Mouse (Mus musculus) neural tube, embryonic 11.5 days (tissue): ENCODE data around the gene Cd86. TPM values are rescaled to one million over a fixed set of nuclear protein-coding genes. Genes with fewer than 3 reads are reported as not detected.

ENCODE experiments used
- ATAC-seq: fragments of 200-750 bp; cut with Nextera tagmentation; 2 replicates; pipeline ENCODE4 v1.8.0; 2017; ENCODE audit warnings: moderate number of reproducible peaks, mild to moderate bottlenecking, moderate TSS enrichment, moderate library complexity; ENCODE audit not compliant: insufficient read depth, low FRiP score, low TSS enrichment
- DNase-seq: peaks from one replicate; pipeline ENCODE4 v3.0.0-alpha.2; 2015; ENCODE audit warnings: low spot score
- H3K27ac ChIP-seq: fragments of 300-500 bp; sonication (generic); 2 replicates; pipeline ENCODE4 v1.5.1; 2014; ENCODE audit warnings: low read depth, mild to moderate bottlenecking, low read length
- H3K27me3 ChIP-seq: fragments of 300-500 bp; sonication (generic); 2 replicates; pipeline ENCODE4 v1.6.1; 2014; ENCODE audit warnings: mild to moderate bottlenecking, low read length, mixed read lengths; ENCODE audit not compliant: control insufficient read depth, insufficient read depth
- H3K36me3 ChIP-seq: fragments of 300-500 bp; sonication (generic); 2 replicates; pipeline ENCODE4 v1.6.1; 2014; ENCODE audit warnings: mild to moderate bottlenecking, low read length, moderate library complexity, mixed read lengths; ENCODE audit not compliant: control insufficient read depth, insufficient read depth
- H3K4me1 ChIP-seq: fragments of 300-500 bp; sonication (generic); 2 replicates; pipeline ENCODE4 v1.6.1; 2014; ENCODE audit warnings: low read length, mixed read lengths; ENCODE audit not compliant: control insufficient read depth, insufficient read depth
- H3K4me2 ChIP-seq: fragments of 300-500 bp; sonication (generic); 2 replicates; pipeline ENCODE4 v1.6.1; 2014; ENCODE audit warnings: low read depth, mild to moderate bottlenecking, moderate library complexity
- H3K4me3 ChIP-seq: fragments of 300-500 bp; sonication (generic); 2 replicates; pipeline ENCODE4 v1.5.1; 2014; ENCODE audit warnings: low read depth, low read length
- H3K9ac ChIP-seq: fragments of 300-500 bp; sonication (generic); 2 replicates; pipeline ENCODE4 v1.6.1; 2014; ENCODE audit warnings: mild to moderate bottlenecking, low read length
- H3K9me3 ChIP-seq: fragments of 300-500 bp; sonication (generic); 2 replicates; pipeline ENCODE4 v1.6.1; 2016; ENCODE audit warnings: low read length; ENCODE audit not compliant: control insufficient read depth
- WGBS: fragments of 180-500 bp; shearing (Covaris S2); extraction: QIAGEN DNeasy Blood & Tissue Kit; methylation state at CpG from one replicate; pipeline ENCODE4 v1.1.7; 2014; 5-methylcytosine and 5-hydroxymethylcytosine counted together
- polyA plus RNA-seq: library from polyadenylated mRNA; unstranded; fragments of >200 nt; fragmentation: Nextera tagmentation; extraction: Ambion mirVana; gene quantifications from 2 replicates; pipeline ENCODE4 v1.2.1, GENCODE M21; 2014

The Cd86 gene
- polyA plus RNA-seq, 1 experiment from 2014 or later = 0.78 TPM

GRCm38 (mm10) chr16:36673196-36673595 lies 7.3 kb upstream of the Cd86 start:
- Histone ChIP-seq H3K4me3 (no peak overlapping the region), H3K4me1 (no peaks in the 10 kb centered on the region), H3K9ac (no peak overlapping the region), H3K27ac (no peak overlapping the region), H3K9me3 (no peaks in the 10 kb centered on the region), H3K4me2 (no peak overlapping the region), H3K27me3 (no peaks in the 10 kb centered on the region), H3K36me3 (no peaks in the 10 kb centered on the region)
- ATAC-seq (no peak), DNase-seq (no peak)
- 81% methylated on average over 4 of the region's 4 CpGs for WGBS

GRCm38 (mm10) chr16:36670590-36670989 lies 4.7 kb upstream of the Cd86 start:
- ATAC-seq (no peak), DNase-seq (no peak)
- H3K9ac ChIP-seq = no peak overlapping the region
- H3K36me3 ChIP-seq = no peaks in the 10 kb centered on the region
- no peak overlapping the region for H3K27ac ChIP-seq
- H3K4me1 ChIP-seq = no peaks in the 10 kb centered on the region
- H3K4me3 ChIP-seq = no peak overlapping the region
- 84% methylated on average over 3 of the region's 3 CpGs for WGBS
- H3K27me3 ChIP-seq = no peaks in the 10 kb centered on the region
- H3K4me2 ChIP-seq = no peak overlapping the region
- no peaks in the 10 kb centered on the region for H3K9me3 ChIP-seq

GRCm38 (mm10) chr16:36666448-36667017 lies 652 bp upstream of the Cd86 start:
- no peak overlapping the region for H3K4me2 ChIP-seq
- no peaks in the 10 kb centered on the region for H3K36me3 ChIP-seq
- H3K27me3 ChIP-seq = no peaks in the 10 kb centered on the region
- 90% methylated on average over 10 of the region's 10 CpGs for WGBS
- H3K4me1 ChIP-seq = no peaks in the 10 kb centered on the region
- ATAC-seq (no peak), DNase-seq (no peak)
- H3K9ac ChIP-seq = no peak overlapping the region
- H3K9me3 ChIP-seq = no peaks in the 10 kb centered on the region
- no peak overlapping the region for H3K4me3 ChIP-seq
- no peak overlapping the region for H3K27ac ChIP-seq

GRCm38 (mm10) chr16:36663484-36663883 lies 2.4 kb downstream of the Cd86 start:
- no peak overlapping the region for H3K27ac ChIP-seq
- no peak overlapping the region for H3K4me2 ChIP-seq
- H3K4me3 ChIP-seq = no peak overlapping the region
- ATAC-seq (no peak), DNase-seq (no peak)
- no peaks in the 10 kb centered on the region for H3K4me1 ChIP-seq
- H3K27me3 ChIP-seq = no peaks in the 10 kb centered on the region
- no peak overlapping the region for H3K9ac ChIP-seq
- WGBS = 92% methylated on average over 5 of the region's 5 CpGs
- H3K9me3 ChIP-seq = no peaks in the 10 kb centered on the region
- no peaks in the 10 kb centered on the region for H3K36me3 ChIP-seq

- WGBS = 83% methylated on average over 10 of the region's 10 CpGs
Measured at GRCm38 (mm10) chr16:36661330-36661729, 4.6 kb downstream of the Cd86 start.

GRCm38 (mm10) chr16:36655910-36656309 lies 10.0 kb downstream of the Cd86 start:
- no peaks in the 10 kb centered on the region for H3K4me1 ChIP-seq
- DNase-seq (no peak), ATAC-seq (no peak)
- no peaks in the 10 kb centered on the region for H3K36me3 ChIP-seq
- no peaks in the 10 kb centered on the region for H3K27me3 ChIP-seq
- H3K4me2 ChIP-seq = no peak overlapping the region
- WGBS = 93% methylated on average over 4 of the region's 4 CpGs
- no peak overlapping the region for H3K4me3 ChIP-seq
- H3K27ac ChIP-seq = no peak overlapping the region
- H3K9me3 ChIP-seq = peaks cover 3% of the 10 kb centered on the region; the same call in 1 of the 2 replicates
- no peak overlapping the region for H3K9ac ChIP-seq

More at GRCm38 (mm10) chr16:36661330-36661729, 4.6 kb downstream of the Cd86 start:
- H3K9ac ChIP-seq = no peak overlapping the region
- H3K27ac ChIP-seq = no peak overlapping the region
- no peak for DNase-seq
- H3K9me3 ChIP-seq = peaks cover 3% of the 10 kb centered on the region; the same call in 1 of the 2 replicates
- H3K36me3 ChIP-seq = no peaks in the 10 kb centered on the region
- H3K4me3 ChIP-seq = no peak overlapping the region
- no peak overlapping the region for H3K4me2 ChIP-seq
- H3K27me3 ChIP-seq = no peaks in the 10 kb centered on the region
- H3K4me1 ChIP-seq = no peaks in the 10 kb centered on the region
- ATAC-seq = no peak

- H3K36me3 ChIP-seq = no peaks in the 10 kb centered on the region
- no peak for ATAC-seq
- H3K27ac ChIP-seq = no peak overlapping the region
- peaks cover 3% of the 10 kb centered on the region; the same call in 1 of the 2 replicates for H3K9me3 ChIP-seq
- 96% methylated on average over 1 of the region's 1 CpGs for WGBS
- no peaks in the 10 kb centered on the region for H3K4me1 ChIP-seq
- no peak overlapping the region for H3K4me3 ChIP-seq
- H3K9ac ChIP-seq = no peak overlapping the region
- no peak overlapping the region for H3K4me2 ChIP-seq
- no peak for DNase-seq
- H3K27me3 ChIP-seq = no peaks in the 10 kb centered on the region
Measured at GRCm38 (mm10) chr16:36655199-36655598, 10.7 kb downstream of the Cd86 start.

GRCm38 (mm10) chr16:36651174-36651766 lies 14.6 kb downstream of the Cd86 start:
- no peak overlapping the region for H3K4me2 ChIP-seq
- H3K27ac ChIP-seq = no peak overlapping the region
- DNase-seq (no peak), ATAC-seq (no peak)
- H3K9ac ChIP-seq = no peak overlapping the region
- no peaks in the 10 kb centered on the region for H3K4me1 ChIP-seq
- no peak overlapping the region for H3K4me3 ChIP-seq
- no peaks in the 10 kb centered on the region for H3K27me3 ChIP-seq
- no peaks in the 10 kb centered on the region for H3K36me3 ChIP-seq
- H3K9me3 ChIP-seq = no peaks in the 10 kb centered on the region
- WGBS = 68% methylated on average over 6 of the region's 6 CpGs

GRCm38 (mm10) chr16:36650511-36650910 lies 15.4 kb downstream of the Cd86 start:
- Histone ChIP-seq H3K4me3 (no peak overlapping the region), H3K4me2 (no peak overlapping the region), H3K36me3 (no peaks in the 10 kb centered on the region), H3K9me3 (no peaks in the 10 kb centered on the region), H3K27ac (no peak overlapping the region), H3K4me1 (no peaks in the 10 kb centered on the region), H3K9ac (no peak overlapping the region), H3K27me3 (no peaks in the 10 kb centered on the region)
- WGBS = 91% methylated on average over 4 of the region's 4 CpGs
- DNase-seq (no peak), ATAC-seq (no peak)
